Mouse (Mus musculus) heart, embryonic 14.5 days (tissue): ENCODE measurements around the gene Cep250. TPM values are rescaled to one million over a fixed set of nuclear protein-coding genes. Genes with fewer than 3 reads are reported as not detected.

Source experiments
- ATAC-seq: fragments of 200-750 bp; cut with Nextera tagmentation; 2 replicates; pipeline ENCODE4 v1.8.0; 2017; ENCODE audit warnings: low read depth, moderate TSS enrichment; ENCODE audit not compliant: insufficient number of reproducible peaks, insufficient read depth, low FRiP score
- H3K27ac ChIP-seq, 2 experiments: fragments of 200-500 bp in 1 of 2; fragments of 300-500 bp in 1 of 2; sonication (generic) in 1 of 2; replicated peaks in 1 of 2; 2 replicates each; pipeline ENCODE4 v1.5.1; 2012 to 2014; ENCODE audit warnings: low read depth in 2 of 2, low read length in 2 of 2, control low read depth in 1 of 2, mild to moderate bottlenecking in 1 of 2, mixed read lengths in 1 of 2; ENCODE audit not compliant: control insufficient read depth in 1 of 2, insufficient read depth in 1 of 2
- H3K27me3 ChIP-seq: fragments of 300-500 bp; sonication (generic); 2 replicates; pipeline ENCODE4 v1.6.1; 2014; ENCODE audit warnings: mild to moderate bottlenecking, low read length, control low read depth; ENCODE audit not compliant: control insufficient read depth, insufficient read depth
- H3K36me3 ChIP-seq: fragments of 300-500 bp; sonication (generic); 2 replicates; pipeline ENCODE4 v1.6.1; 2014; ENCODE audit warnings: mild to moderate bottlenecking, control low read depth, low read length, mixed read lengths; ENCODE audit not compliant: control insufficient read depth, insufficient read depth
- H3K4me1 ChIP-seq, 2 experiments: fragments of 200-500 bp in 1 of 2; fragments of 300-500 bp in 1 of 2; sonication (generic) in 1 of 2; 2 replicates each; pipeline ENCODE4 v1.6.1; 2012 to 2014; ENCODE audit warnings: low read length in 2 of 2, control low read depth in 1 of 2, mixed read lengths in 1 of 2; ENCODE audit not compliant: control insufficient read depth in 2 of 2, insufficient read depth in 2 of 2
- H3K4me2 ChIP-seq: fragments of 300-500 bp; sonication (generic); 2 replicates; pipeline ENCODE4 v1.6.1; 2014; ENCODE audit warnings: mild to moderate bottlenecking, low read length
- H3K4me3 ChIP-seq, 2 experiments: fragments of 200-500 bp in 1 of 2; fragments of 300-500 bp in 1 of 2; sonication (generic) in 1 of 2; 2 replicates each; pipeline ENCODE4 v1.5.1; 2012 to 2014; ENCODE audit warnings: low read length in 2 of 2, mild to moderate bottlenecking in 2 of 2, control low read depth in 1 of 2, low read depth in 1 of 2, moderate library complexity in 1 of 2; ENCODE audit not compliant: control insufficient read depth in 1 of 2, insufficient read depth in 1 of 2
- H3K9ac ChIP-seq: fragments of 300-500 bp; sonication (generic); 2 replicates; pipeline ENCODE4 v1.6.1; 2014; ENCODE audit warnings: mild to moderate bottlenecking, low read length
- H3K9me3 ChIP-seq: fragments of 300-500 bp; sonication (generic); 2 replicates; pipeline ENCODE4 v1.6.1; 2016; ENCODE audit warnings: low read length, control low read depth; ENCODE audit not compliant: control insufficient read depth
- WGBS: fragments of 180-500 bp; shearing (Covaris S2); extraction: QIAGEN DNeasy Blood & Tissue Kit; methylation state at CpG from one replicate; pipeline ENCODE4 v1.1.7; 2014; 5-methylcytosine and 5-hydroxymethylcytosine counted together
- polyA plus RNA-seq: library from polyadenylated mRNA; unstranded; fragments of >200 nt; fragmentation: Nextera tagmentation; extraction: Ambion mirVana; gene quantifications from 2 replicates; pipeline ENCODE4 v1.2.1, GENCODE M21; 2014

The Cep250 gene
- polyA plus RNA-seq, 1 experiment from 2014 or later, result 7.2 TPM

GRCm38 (mm10) chr2:155991863-155992321 is 35.6 kb downstream of the Cep250 start:
- H3K9ac ChIP-seq, result 0 out of 2 replicates have a peak overlapping the region, but pooled peaks have one; percentile 8
- ATAC-seq, result no peak
- H3K4me1 ChIP-seq, result peaks cover 4 to 11% of the 10 kb centered on the region in 2 experiments; a peak in 3 of 4 replicates
- no peaks in the 10 kb centered on the region for H3K27me3 ChIP-seq
- H3K27ac ChIP-seq, result peak overlapping the region; percentile 17 to 28; a peak in 2 of 4 replicates
- no peak overlapping the region for H3K4me2 ChIP-seq
- no peak overlapping the region for H3K4me3 ChIP-seq
- 60% methylated on average over 14 of the region's 14 CpGs for WGBS
- no peaks in the 10 kb centered on the region for H3K9me3 ChIP-seq
- peaks cover 99% of the 10 kb centered on the region for H3K36me3 ChIP-seq

- peaks cover 10% of the 10 kb centered on the region for H3K36me3 ChIP-seq
- no peak overlapping the region for H3K27ac ChIP-seq
- ATAC-seq, result no peak
- no peak overlapping the region for H3K4me2 ChIP-seq
- no peaks in the 10 kb centered on the region for H3K9me3 ChIP-seq
- no peak overlapping the region for H3K4me3 ChIP-seq
- H3K9ac ChIP-seq, result no peak overlapping the region
- H3K4me1 ChIP-seq, result peaks cover 5 to 8% of the 10 kb centered on the region in 2 experiments; a peak in 2 of 4 replicates
- H3K27me3 ChIP-seq, result no peaks in the 10 kb centered on the region
- WGBS, result 87% methylated on average over 4 of the region's 4 CpGs
Observed at GRCm38 (mm10) chr2:156005393-156005792, 49.1 kb downstream of the Cep250 start.

DNA sequence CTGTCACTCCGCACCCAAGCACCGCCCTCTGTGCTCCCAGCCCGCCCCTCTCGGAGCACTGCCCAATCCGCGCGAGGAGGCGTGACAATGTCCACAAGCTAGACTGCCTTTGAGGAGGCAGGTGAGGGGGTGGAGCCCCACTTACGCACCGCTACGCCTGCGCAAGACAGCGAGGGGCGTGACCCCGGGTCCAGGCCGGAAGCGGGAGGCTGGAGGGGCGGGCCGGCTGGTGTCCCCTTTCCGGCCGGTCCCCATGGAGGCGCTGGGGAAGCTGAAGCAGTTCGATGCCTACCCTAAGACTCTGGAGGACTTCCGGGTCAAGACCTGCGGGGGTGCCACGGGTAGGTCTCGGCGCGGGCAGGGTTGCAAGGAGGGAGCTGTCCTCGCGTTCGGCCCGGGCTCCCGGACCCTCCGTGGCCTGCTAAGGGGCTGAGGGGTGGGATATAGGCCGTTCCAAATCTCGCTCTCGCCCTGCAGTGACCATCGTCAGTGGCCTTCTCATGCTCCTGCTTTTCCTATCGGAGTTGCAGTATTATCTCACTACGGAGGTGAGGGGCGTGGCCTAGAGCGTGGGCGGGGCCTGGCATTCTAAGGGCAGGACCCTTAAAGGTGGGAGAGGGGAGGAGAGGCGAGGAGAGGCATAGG is 51.8 kb downstream of the Cep250 start, which contains the start of the genes 6430550D23Rik and Ergic3:
TSS of gene 6430550D23Rik (minus strand) at position 90 of the 645 bp plus-strand sequence.
TSS of gene Ergic3 (plus strand) at position 158 of the 645 bp plus-strand sequence.
- ATAC-seq, result peak; percentile 99
- WGBS, result under 1% methylated on average over 45 of the region's 45 CpGs

DNA sequence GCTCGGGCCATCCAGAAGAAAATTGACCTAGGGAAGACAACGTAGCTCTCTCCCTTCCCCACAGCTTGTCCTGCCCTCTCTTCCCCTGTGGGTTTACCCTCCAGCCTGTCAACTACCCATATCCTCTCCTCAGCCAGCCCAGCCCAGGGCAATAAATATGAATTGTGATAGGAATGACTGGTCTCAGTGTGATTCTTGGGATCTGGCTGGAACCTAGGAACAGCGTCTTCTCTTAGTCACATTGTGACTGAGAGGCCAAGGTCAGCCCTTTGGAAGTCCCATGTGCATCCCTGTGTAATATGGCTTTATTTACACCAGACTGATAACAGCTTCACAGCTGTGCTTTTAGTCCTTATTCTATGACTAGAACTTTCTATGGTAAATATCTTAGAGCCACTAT is 61.8 kb downstream of the Cep250 start:
- no peak overlapping the region for H3K4me2 ChIP-seq
- WGBS, result 87% methylated on average over 3 of the region's 3 CpGs
- no peaks in the 10 kb centered on the region for H3K27me3 ChIP-seq
- H3K36me3 ChIP-seq, result peaks cover 64% of the 10 kb centered on the region
- no peak for ATAC-seq
- H3K9me3 ChIP-seq, result no peaks in the 10 kb centered on the region
- H3K27ac ChIP-seq, result no peak overlapping the region
- H3K9ac ChIP-seq, result no peak overlapping the region
- H3K4me1 ChIP-seq, result no peaks in the 10 kb centered on the region
- no peak overlapping the region for H3K4me3 ChIP-seq

More for the DNA sequence above, 51.8 kb downstream of the Cep250 start, which contains the start of the genes 6430550D23Rik and Ergic3:
- H3K27ac ChIP-seq, result peak within 1 kb of the TSS; percentile 10 to 52; a peak in 2 of 4 replicates
- peaks cover 32% of the 10 kb centered on the region for H3K36me3 ChIP-seq
- peak within 1 kb of the TSS; percentile 74 for H3K4me2 ChIP-seq
- no peaks in the 10 kb centered on the region for H3K9me3 ChIP-seq
- peak within 1 kb of the TSS; percentile 81 for H3K9ac ChIP-seq
- no peaks in the 10 kb centered on the region for H3K27me3 ChIP-seq
- H3K4me1 ChIP-seq, result peaks cover 5 to 8% of the 10 kb centered on the region in 2 experiments; a peak in 2 of 4 replicates
- H3K4me3 ChIP-seq, result peak within 1 kb of the TSS; percentile 73 to 76

- H3K4me2 ChIP-seq, result no peak overlapping the region
- no peaks in the 10 kb centered on the region for H3K9me3 ChIP-seq
- no peak overlapping the region for H3K4me3 ChIP-seq
- H3K4me1 ChIP-seq, result no peaks in the 10 kb centered on the region
- no peaks in the 10 kb centered on the region for H3K27me3 ChIP-seq
- H3K36me3 ChIP-seq, result peaks cover 33% of the 10 kb centered on the region
- no peak overlapping the region for H3K27ac ChIP-seq
- 48% methylated on average over 8 of the region's 8 CpGs for WGBS
- H3K9ac ChIP-seq, result no peak overlapping the region
- no peak for ATAC-seq
Observed at GRCm38 (mm10) chr2:156021219-156021618, 65.0 kb downstream of the Cep250 start.

DNA sequence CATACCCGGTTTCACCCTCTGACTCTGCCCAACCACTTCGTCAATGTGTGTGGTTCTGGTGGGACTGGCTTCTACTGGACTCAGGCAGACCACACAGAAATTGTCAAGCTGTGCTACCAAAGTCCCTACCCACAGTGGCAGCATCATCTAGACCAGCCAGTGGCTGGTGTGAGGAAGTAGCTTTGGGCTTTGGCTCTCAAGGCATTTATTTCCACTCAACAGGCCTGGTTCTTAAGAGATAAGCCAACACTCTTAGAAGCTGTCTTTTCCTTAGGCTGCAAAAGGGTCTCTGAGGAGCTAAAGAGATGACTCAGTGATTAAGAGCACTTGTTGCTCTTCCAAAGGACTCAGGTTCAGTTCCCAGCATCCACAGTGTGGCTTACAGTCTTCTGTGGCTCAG is 65.5 kb downstream of the Cep250 start:
- ATAC-seq, result no peak
- peaks cover 27% of the 10 kb centered on the region for H3K36me3 ChIP-seq
- no peak overlapping the region for H3K9ac ChIP-seq
- H3K9me3 ChIP-seq, result no peaks in the 10 kb centered on the region
- 84% methylated on average over 2 of the region's 2 CpGs for WGBS
- H3K27me3 ChIP-seq, result no peaks in the 10 kb centered on the region
- no peak overlapping the region for H3K27ac ChIP-seq
- H3K4me2 ChIP-seq, result no peak overlapping the region
- no peaks in the 10 kb centered on the region for H3K4me1 ChIP-seq
- H3K4me3 ChIP-seq, result no peak overlapping the region

- no peak overlapping the region for H3K4me3 ChIP-seq
- H3K4me2 ChIP-seq, result no peak overlapping the region
- H3K27ac ChIP-seq, result no peak overlapping the region
- no peak for ATAC-seq
- no peaks in the 10 kb centered on the region for H3K4me1 ChIP-seq
- no peaks in the 10 kb centered on the region for H3K9me3 ChIP-seq
- no peaks in the 10 kb centered on the region for H3K27me3 ChIP-seq
- H3K36me3 ChIP-seq, result no peaks in the 10 kb centered on the region
- no peak overlapping the region for H3K9ac ChIP-seq
Observed at GRCm38 (mm10) chr2:156025482-156025881, 69.2 kb downstream of the Cep250 start.
